Mouse (Mus musculus): ENCODE measurements around the gene Sapcd1.

Gene Sapcd1

DNA sequence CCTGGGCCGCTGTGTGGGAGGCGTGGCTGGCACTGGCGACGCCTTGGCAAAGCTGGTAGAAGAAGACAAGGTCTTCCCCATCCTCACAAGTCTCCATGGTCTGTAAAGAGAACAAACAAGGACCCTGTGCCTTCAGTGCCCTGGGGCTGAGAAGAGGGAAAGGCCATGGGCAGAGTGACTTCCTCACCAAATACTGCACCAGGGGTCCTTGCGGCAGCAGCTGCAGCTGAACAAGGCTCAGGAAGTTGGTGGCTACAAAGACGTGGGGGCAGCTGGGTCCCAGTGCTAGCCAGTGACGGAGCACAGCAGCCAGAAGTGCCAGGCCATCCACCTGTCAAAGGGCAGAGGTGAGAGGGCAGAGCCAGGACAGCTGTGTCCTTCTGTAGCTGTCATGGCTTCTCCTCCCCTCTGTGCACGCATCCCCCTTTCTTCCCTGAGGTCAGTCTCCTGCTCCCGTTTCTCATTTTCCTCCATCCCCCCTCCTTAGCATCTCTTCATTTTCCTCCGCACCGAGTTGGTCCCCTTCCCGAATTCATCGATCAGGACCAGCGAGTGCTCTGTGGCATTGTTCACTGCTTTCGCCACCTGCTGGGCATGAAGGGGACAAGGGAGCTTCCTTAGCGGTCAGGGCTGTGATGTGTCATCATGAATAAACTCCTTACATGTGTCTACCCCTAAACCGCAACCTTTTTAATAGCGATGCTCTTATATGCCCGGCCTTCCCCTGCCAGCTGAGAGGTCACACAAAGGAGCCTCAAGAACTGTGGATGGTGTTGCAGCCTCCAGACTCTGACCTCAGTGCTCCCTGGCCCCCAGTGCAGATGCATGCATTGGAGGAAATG lies 2.1 kb upstream of the Sapcd1 start:
- no peak for DNase-seq (ENCODE audit: low spot score)

GRCm38 (mm10) chr17:35028315-35028714 lies 499 bp upstream of the Sapcd1 start:
- DNase-seq (ENCODE audit: low spot score), result no peak

DNA sequence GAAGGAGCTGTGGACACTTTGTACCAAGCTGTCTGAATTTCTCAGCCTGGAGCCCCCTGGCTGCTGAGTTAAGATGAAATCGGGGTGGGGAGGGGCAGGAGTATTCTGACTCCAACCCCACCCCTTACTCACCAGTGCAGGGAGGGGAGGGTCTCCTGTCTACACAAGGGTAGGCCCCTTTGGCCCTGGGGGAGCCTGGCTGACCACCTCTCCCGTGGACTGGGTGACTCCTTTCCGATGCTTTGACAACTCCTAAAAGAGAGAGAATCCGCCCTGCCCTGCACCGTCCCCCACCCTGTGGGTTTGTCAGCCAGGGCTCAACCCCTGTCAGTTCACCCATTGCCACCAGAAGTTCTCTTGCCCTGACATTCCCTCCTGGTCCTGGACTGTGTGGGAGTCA lies 1.6 kb downstream of the Sapcd1 start:
- no peak for DNase-seq (ENCODE audit: low spot score)

- no peak for DNase-seq (ENCODE audit: low spot score)
Observed at GRCm38 (mm10) chr17:35024691-35025488, 2.9 kb downstream of the Sapcd1 start.

DNA sequence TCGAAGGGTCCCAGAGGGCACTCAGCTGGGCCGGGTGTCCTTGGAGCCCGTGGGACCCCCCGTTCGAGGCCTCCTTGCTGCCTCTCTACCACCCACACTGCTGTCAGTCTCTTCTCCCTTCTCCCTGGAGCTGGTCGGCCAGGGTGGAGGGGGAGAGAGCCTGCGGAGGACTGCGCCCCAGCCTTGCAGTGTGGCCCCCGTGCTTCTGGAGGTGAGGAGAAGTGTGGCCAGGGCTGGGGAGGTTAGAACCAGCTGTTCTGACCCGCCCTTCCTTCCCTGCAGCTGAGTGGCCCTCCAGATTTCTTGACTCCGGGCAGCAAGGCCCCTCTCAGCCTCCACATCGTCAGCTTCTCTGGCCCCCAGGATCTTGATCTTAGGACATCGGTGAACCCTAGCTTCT lies 3.6 kb downstream of the Sapcd1 start:
- DNase-seq (ENCODE audit: low spot score), result no peak

- DNase-seq (ENCODE audit: low spot score), result no peak
Observed at GRCm38 (mm10) chr17:35023756-35024155, 4.1 kb downstream of the Sapcd1 start.

DNA sequence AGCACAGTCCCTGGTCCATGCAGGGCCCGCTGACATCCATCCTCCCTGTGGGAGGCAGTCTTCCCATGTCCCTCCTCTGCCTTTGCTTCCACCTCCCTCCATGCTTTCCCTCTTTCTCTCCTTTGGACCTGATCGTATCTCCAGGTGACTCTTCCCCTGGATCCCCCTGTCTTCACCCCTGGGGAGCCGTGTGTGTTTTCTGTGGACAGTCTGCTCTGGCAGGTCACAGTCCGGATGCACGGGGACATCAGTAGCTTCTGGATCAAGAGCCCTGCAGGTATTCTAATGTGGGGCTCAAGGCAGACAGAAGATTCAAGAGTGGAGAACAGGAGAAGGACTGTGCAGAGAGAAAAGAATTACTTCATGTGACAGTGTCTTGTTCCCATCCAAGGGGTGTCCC lies 4.6 kb downstream of the Sapcd1 start:
- DNase-seq (ENCODE audit: low spot score), result no peak

- no peak for DNase-seq (ENCODE audit: low spot score)
Observed at GRCm38 (mm10) chr17:35022541-35023060, 5.2 kb downstream of the Sapcd1 start.

DNA sequence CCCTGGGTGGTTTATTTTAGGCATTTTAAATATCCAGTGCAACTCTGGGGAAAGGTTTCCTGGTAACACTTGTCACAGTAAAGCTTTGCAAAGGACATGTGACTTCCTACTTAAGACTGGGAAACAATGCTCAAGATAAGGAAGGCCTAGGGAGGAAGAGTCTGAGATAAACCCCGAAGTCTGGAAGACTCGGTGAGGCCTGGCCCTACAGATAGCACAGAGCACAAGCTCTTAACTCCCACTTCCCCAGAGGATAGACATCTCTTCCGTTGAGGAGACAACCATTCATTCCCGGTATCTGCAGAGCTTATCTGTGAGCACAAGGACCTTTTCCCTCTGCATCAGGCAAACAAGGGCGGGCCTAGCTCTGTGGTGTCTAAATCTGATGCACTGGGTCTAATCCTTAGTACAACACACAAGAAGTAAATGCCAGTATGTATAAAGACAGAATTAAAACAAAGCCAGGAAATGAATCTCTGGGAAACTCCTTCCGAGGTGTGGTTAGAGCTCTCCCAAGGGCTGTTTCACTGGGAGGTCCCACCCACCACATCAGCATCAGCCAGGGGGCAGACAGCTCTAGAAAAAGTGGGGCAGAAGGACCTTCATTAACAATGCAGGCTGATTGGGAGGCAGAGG lies 5.9 kb downstream of the Sapcd1 start:
- DNase-seq (ENCODE audit: low spot score), result no peak

DNA sequence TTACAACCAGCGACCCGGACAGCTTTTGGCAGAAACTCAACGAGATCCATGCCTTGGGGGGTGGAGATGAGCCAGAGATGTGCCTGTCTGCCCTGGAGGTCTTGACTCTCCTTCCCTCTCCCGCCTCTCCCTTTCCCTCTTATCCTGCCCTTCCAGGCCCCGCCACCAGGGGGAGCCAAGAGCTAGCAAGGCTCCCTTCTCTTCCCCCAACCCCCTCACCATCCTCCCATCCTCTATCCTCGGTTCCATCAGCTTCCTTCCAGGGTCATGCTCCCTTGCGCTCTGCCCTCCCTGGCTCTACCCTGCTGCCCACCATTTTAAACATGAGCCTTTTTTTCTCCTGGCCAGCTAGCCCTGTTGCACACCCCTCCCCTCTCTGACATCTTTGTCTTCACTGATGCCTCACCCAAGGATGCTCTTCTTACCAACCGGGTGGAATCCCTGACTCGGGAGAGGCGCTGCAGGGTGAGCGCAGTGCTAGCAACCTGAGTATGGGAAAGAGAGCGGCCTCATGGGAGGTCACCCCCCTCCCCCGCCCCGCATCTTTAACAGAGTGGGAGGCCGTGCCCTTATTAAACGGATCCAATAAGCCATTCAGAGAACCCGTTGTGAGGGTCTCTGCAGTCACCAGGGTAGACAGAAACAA lies 6.5 kb downstream of the Sapcd1 start:
- DNase-seq (ENCODE audit: low spot score), result peak; percentile 96

DNA sequence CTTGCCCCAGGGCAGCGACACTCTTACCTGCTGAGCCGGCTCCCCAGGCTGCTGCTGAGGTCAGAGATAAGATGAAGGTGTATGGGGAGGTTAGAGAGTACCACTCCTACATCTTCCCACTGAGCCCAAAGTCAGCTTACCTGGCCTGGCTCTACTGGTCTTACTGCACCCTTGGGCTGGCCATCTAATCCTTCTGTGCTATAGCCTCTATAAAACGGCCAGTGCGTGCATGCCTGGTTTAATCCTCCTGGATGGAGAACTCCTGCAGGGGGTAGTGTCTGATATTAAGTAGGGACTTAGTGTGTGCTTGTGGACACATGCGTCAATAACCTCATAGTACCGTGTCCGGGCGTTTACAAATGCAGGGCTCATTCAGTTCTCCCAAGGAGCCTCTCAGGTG lies 7.3 kb downstream of the Sapcd1 start:
- DNase-seq (ENCODE audit: low spot score), result no peak

GRCm38 (mm10) chr17:35019894-35020293 lies 7.9 kb downstream of the Sapcd1 start:
- DNase-seq (ENCODE audit: low spot score), result no peak

- no peak for DNase-seq (ENCODE audit: low spot score)
Observed at GRCm38 (mm10) chr17:35018171-35018570, 9.6 kb downstream of the Sapcd1 start.

DNA sequence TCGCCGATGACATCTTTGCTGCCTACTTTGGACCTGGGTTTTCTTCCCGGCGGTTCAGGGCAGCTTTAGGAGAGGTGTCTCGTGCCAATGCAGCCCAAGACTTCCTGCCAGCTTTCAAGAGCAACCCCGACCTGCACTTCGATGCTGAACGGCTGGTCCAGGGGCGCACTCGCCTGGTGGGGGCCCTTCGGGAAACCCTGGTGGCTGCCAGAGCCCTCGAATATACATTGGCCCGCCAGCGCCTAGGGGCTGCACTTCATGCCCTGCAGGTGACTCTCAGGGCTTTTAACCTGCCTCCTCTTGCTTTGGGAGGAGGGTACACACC lies 10.1 kb downstream of the Sapcd1 start:
- no peak for DNase-seq (ENCODE audit: low spot score)

- DNase-seq (ENCODE audit: low spot score), result peak; percentile 42
Observed at GRCm38 (mm10) chr17:35016791-35017705, 10.8 kb downstream of the Sapcd1 start.

GRCm38 (mm10) chr17:35016376-35016775 lies 11.4 kb downstream of the Sapcd1 start, which contains the start of gene Vwa7:
TSS of gene Vwa7 (plus strand) at chr17:35016579.
- peak; percentile 69 for DNase-seq (ENCODE audit: low spot score)

GRCm38 (mm10) chr17:35015296-35015695 lies 12.5 kb downstream of the Sapcd1 start:
- no peak for DNase-seq (ENCODE audit: low spot score)

GRCm38 (mm10) chr17:35013221-35013620 lies 14.6 kb downstream of the Sapcd1 start:
- no peak for DNase-seq (ENCODE audit: low spot score)

- DNase-seq (ENCODE audit: low spot score), result no peak
Observed at GRCm38 (mm10) chr17:35012430-35012829, 15.4 kb downstream of the Sapcd1 start.

GRCm38 (mm10) chr17:35011440-35011839 lies 16.4 kb downstream of the Sapcd1 start:
- DNase-seq (ENCODE audit: low spot score), result no peak

DNA sequence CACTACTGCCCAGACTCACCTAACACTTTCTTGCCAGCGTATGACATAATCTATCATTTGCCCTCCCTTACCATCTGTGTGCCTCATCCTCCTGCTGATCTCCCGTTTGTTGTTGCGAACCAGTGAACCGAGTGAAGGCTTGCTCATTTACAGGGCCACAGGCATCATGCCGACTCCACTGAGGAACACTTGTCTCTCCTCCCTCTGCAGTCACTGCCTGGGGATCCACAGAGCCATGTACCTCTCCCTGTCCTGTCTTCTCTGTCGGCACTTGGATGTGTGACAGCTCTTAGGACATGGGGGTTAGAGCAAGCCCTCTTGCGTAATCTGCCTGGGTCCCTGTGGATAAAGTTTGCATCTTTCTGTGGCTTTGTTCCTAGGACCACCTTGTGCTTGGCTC lies 18.2 kb downstream of the Sapcd1 start:
- DNase-seq (ENCODE audit: low spot score), result no peak
